Mouse (Mus musculus) neural tube, embryonic 12.5 days (tissue): ENCODE measurements around the gene 3425401B19Rik. TPM values are rescaled to one million over a fixed set of nuclear protein-coding genes. Genes with fewer than 3 reads are reported as not detected.

Experiments used
- ATAC-seq: fragments of 200-750 bp; cut with Nextera tagmentation; 2 replicates; pipeline ENCODE4 v1.8.0; 2017; ENCODE audit warnings: low read depth, mild to moderate bottlenecking, moderate TSS enrichment, moderate library complexity; ENCODE audit not compliant: low FRiP score
- H3K27ac ChIP-seq: fragments of 300-500 bp; sonication (generic); 2 replicates; pipeline ENCODE4 v1.5.1; 2016
- H3K27me3 ChIP-seq: fragments of 300-500 bp; sonication (generic); replicated peaks from 2 replicates; pipeline ENCODE4 v1.6.1; 2016; ENCODE audit warnings: mild to moderate bottlenecking
- H3K36me3 ChIP-seq: fragments of 300-500 bp; sonication (generic); 2 replicates; pipeline ENCODE4 v1.6.1; 2016; ENCODE audit warnings: mild to moderate bottlenecking
- H3K4me1 ChIP-seq: fragments of 300-500 bp; sonication (generic); 2 replicates; pipeline ENCODE4 v1.6.1; 2016
- H3K4me2 ChIP-seq: fragments of 300-500 bp; sonication (generic); replicated peaks from 2 replicates; pipeline ENCODE4 v1.6.1; 2016; ENCODE audit warnings: mild to moderate bottlenecking
- H3K4me3 ChIP-seq: fragments of 300-500 bp; sonication (generic); 2 replicates; pipeline ENCODE4 v1.5.1; 2016
- H3K9ac ChIP-seq: fragments of 300-500 bp; sonication (generic); 2 replicates; pipeline ENCODE4 v1.6.1; 2016; ENCODE audit warnings: mild to moderate bottlenecking
- H3K9me3 ChIP-seq: fragments of 300-500 bp; sonication (generic); 2 replicates; pipeline ENCODE4 v1.6.1; 2016; ENCODE audit warnings: mild to moderate bottlenecking
- WGBS: fragments of 180-500 bp; shearing (Covaris S2); methylation state at CpG from one replicate; pipeline ENCODE4 v1.1.7; 2016; 5-methylcytosine and 5-hydroxymethylcytosine counted together
- polyA plus RNA-seq: library from polyadenylated mRNA; unstranded; fragments of >200 nt; fragmentation: Nextera tagmentation; extraction: Ambion mirVana; gene quantifications from 2 replicates; pipeline ENCODE4 v1.2.1, GENCODE M21; 2016

3425401B19Rik gene
- polyA plus RNA-seq, 1 experiment from 2014 or later, result 0.32 TPM

GRCm38 (mm10) chr14:32697774-32698173 lies 12.7 kb upstream of the 3425401B19Rik start:
- ATAC-seq, result no peak
- Histone ChIP-seq H3K4me2 (no peak overlapping the region), H3K4me1 (no peaks in the 10 kb centered on the region), H3K36me3 (no peaks in the 10 kb centered on the region), H3K9me3 (no peaks in the 10 kb centered on the region), H3K4me3 (no peak overlapping the region), H3K9ac (no peak overlapping the region), H3K27me3 (no peaks in the 10 kb centered on the region), H3K27ac (no peak overlapping the region)
- 86% methylated on average over 8 of the region's 8 CpGs for WGBS

GRCm38 (mm10) chr14:32696344-32696743 lies 11.3 kb upstream of the 3425401B19Rik start:
- Histone ChIP-seq H3K4me1 (no peaks in the 10 kb centered on the region), H3K9ac (no peak overlapping the region), H3K36me3 (no peaks in the 10 kb centered on the region), H3K9me3 (no peaks in the 10 kb centered on the region), H3K27me3 (no peaks in the 10 kb centered on the region), H3K27ac (no peak overlapping the region), H3K4me3 (no peak overlapping the region), H3K4me2 (no peak overlapping the region)
- 92% methylated on average over 2 of the region's 2 CpGs for WGBS
- ATAC-seq, result no peak

DNA sequence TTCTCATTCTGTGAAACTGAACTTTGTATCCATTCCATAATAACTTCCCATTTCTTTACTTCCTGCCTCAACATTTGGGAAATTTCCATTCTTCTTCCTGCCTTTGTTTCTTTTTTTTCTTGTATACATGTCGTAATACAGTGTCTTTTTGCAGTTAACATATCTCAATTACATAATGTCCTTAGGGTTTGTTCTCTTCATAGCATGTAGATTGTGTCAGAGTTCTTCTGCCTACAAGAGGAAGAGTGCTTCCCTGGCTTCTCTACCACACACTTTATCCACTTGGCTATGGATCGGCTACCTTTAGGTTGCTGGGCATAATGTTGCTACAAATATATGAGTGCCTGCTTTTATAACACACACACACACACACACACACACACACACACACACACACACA lies 10.8 kb upstream of the 3425401B19Rik start:
- Histone ChIP-seq H3K4me3 (no peak overlapping the region), H3K27ac (no peak overlapping the region), H3K27me3 (no peaks in the 10 kb centered on the region), H3K36me3 (no peaks in the 10 kb centered on the region), H3K4me1 (no peaks in the 10 kb centered on the region), H3K9ac (no peak overlapping the region), H3K9me3 (no peaks in the 10 kb centered on the region), H3K4me2 (no peak overlapping the region)
- 91% methylated on average over 2 of the region's 2 CpGs for WGBS
- no peak for ATAC-seq

DNA sequence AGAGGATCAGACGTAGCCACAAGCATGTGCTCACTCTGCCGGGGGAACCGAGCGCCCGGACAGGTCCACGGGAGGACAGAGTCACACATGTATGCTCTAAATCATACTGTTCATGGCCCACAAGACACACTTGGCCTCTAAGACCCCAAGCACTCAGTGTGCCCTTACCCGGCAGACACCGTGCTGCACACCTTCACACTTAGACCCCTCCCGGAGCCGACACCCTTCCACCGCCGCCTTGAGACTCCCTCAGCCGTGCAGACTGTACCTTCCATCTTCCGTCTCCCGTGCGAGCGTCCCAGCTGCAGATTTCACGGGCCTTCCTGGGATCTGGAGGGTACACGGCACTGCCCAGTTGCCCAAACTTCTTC lies 373 bp downstream of the 3425401B19Rik start:
- Histone ChIP-seq H3K4me2 (0 out of 2 replicates have a peak overlapping the region, but pooled peaks have one; percentile 0), H3K36me3 (no peaks in the 10 kb centered on the region), H3K4me3 (no peak overlapping the region), H3K27me3 (no peaks in the 10 kb centered on the region), H3K9ac (no peak overlapping the region), H3K9me3 (no peaks in the 10 kb centered on the region), H3K4me1 (peaks cover 13% of the 10 kb centered on the region; the same call in 1 of the 2 replicates), H3K27ac (no peak overlapping the region)
- WGBS, result 81% methylated on average over 19 of the region's 19 CpGs
- ATAC-seq, result peak; percentile 20; the same call in 1 of the 2 replicates

DNA sequence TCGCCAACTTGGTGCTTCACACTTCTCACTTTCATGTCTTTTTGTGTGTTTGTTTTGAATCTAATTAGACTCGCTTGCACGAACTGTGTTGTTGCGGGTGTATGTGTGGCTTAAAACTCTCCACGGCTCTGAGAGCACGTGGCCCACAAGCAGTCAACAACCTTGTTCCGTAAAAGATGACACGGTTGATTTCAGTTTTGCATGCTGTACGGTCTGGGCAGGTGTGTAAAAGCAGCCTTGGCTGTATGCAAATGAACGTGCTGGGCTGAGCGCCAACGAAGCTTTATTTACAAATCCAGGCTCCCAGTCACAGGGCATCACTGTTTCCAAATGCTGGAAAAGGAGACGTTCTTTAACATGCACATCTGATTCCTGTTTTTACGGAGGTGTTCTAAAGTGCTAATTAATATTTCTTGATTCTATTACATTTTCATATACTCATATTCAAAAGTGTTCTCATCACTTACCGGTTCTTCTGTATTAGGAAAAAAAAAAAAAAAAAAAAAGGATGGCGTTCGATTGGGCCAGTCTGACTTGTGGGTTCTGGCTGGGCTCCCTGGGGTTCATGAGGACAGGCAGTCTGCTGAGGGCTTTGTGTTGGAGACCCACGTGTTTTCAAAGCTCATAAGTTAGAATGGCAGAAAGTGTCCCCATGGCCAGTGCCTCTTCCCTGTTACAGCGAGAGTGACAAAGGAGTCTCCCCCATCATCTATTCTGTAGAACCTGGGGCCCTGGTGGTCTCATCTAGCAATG lies 935 bp downstream of the 3425401B19Rik start:
- 0 out of 2 replicates have a peak overlapping the region, but pooled peaks have one; percentile 0 for H3K4me2 ChIP-seq
- no peak overlapping the region for H3K4me3 ChIP-seq
- ATAC-seq, result peak; percentile 62; the same call in 1 of the 2 replicates
- no peaks in the 10 kb centered on the region for H3K9me3 ChIP-seq
- no peaks in the 10 kb centered on the region for H3K27me3 ChIP-seq
- WGBS, result 52% methylated on average over 19 of the region's 19 CpGs
- H3K4me1 ChIP-seq, result peaks cover 13% of the 10 kb centered on the region; the same call in 1 of the 2 replicates
- no peak overlapping the region for H3K27ac ChIP-seq
- no peaks in the 10 kb centered on the region for H3K36me3 ChIP-seq
- H3K9ac ChIP-seq, result no peak overlapping the region

- 61% methylated on average over 19 of the region's 19 CpGs for WGBS
- Histone ChIP-seq H3K9ac (no peak overlapping the region), H3K36me3 (no peaks in the 10 kb centered on the region), H3K4me1 (peaks cover 13% of the 10 kb centered on the region; the same call in 1 of the 2 replicates), H3K4me2 (no peak overlapping the region), H3K9me3 (no peaks in the 10 kb centered on the region), H3K27ac (no peak overlapping the region), H3K4me3 (no peak overlapping the region), H3K27me3 (no peaks in the 10 kb centered on the region)
- peak; percentile 43; the same call in 1 of the 2 replicates for ATAC-seq
Measured at GRCm38 (mm10) chr14:32683251-32683838, 1.7 kb downstream of the 3425401B19Rik start.

DNA sequence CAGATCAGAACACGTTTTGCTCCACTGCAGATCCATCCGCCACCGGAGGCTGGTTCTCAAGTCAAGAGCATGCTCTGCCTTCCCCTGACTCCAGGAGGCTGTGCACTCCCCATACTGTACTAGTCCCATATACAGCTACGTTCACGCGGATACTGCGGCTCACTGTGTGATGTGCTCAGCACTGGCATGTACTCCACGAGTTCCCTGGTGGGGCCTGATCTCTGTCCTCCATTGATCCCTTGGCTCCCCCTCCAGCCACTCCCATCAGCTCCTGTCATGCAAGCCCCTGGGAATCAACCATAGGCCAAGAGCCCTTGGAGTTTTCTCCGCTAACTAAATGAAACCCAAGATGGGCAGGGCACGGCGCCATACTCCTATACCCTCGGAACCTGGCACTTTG lies 2.6 kb downstream of the 3425401B19Rik start:
- H3K4me3 ChIP-seq, result no peak overlapping the region
- H3K4me1 ChIP-seq, result peaks cover 13% of the 10 kb centered on the region; the same call in 1 of the 2 replicates
- no peaks in the 10 kb centered on the region for H3K27me3 ChIP-seq
- H3K27ac ChIP-seq, result no peak overlapping the region
- no peaks in the 10 kb centered on the region for H3K9me3 ChIP-seq
- no peak overlapping the region for H3K4me2 ChIP-seq
- 92% methylated on average over 12 of the region's 12 CpGs for WGBS
- H3K9ac ChIP-seq, result no peak overlapping the region
- ATAC-seq, result no peak
- no peaks in the 10 kb centered on the region for H3K36me3 ChIP-seq

- no peak for ATAC-seq
- no peak overlapping the region for H3K4me3 ChIP-seq
- H3K9me3 ChIP-seq, result no peaks in the 10 kb centered on the region
- no peak overlapping the region for H3K27ac ChIP-seq
- no peak overlapping the region for H3K9ac ChIP-seq
- no peaks in the 10 kb centered on the region for H3K27me3 ChIP-seq
- 61% methylated on average over 3 of the region's 3 CpGs for WGBS
- peaks cover 13% of the 10 kb centered on the region; the same call in 1 of the 2 replicates for H3K4me1 ChIP-seq
- no peaks in the 10 kb centered on the region for H3K36me3 ChIP-seq
- H3K4me2 ChIP-seq, result no peak overlapping the region
Measured at GRCm38 (mm10) chr14:32681603-32682002, 3.5 kb downstream of the 3425401B19Rik start.

- no peak overlapping the region for H3K27ac ChIP-seq
- H3K9me3 ChIP-seq, result no peaks in the 10 kb centered on the region
- H3K4me3 ChIP-seq, result no peak overlapping the region
- 71% methylated on average over 3 of the region's 3 CpGs for WGBS
- ATAC-seq, result no peak
- H3K27me3 ChIP-seq, result no peaks in the 10 kb centered on the region
- H3K36me3 ChIP-seq, result no peaks in the 10 kb centered on the region
- H3K4me1 ChIP-seq, result no peaks in the 10 kb centered on the region
- H3K9ac ChIP-seq, result no peak overlapping the region
- H3K4me2 ChIP-seq, result no peak overlapping the region
Measured at GRCm38 (mm10) chr14:32678565-32678964, 6.5 kb downstream of the 3425401B19Rik start.

GRCm38 (mm10) chr14:32673178-32673577 lies 11.9 kb downstream of the 3425401B19Rik start:
- no peaks in the 10 kb centered on the region for H3K27me3 ChIP-seq
- H3K4me1 ChIP-seq, result 0 out of 2 replicates have a peak, but pooled peaks cover 7% of the 10 kb centered on the region
- no peak for ATAC-seq
- 60% methylated on average over 3 of the region's 3 CpGs for WGBS
- H3K4me2 ChIP-seq, result no peak overlapping the region
- no peaks in the 10 kb centered on the region for H3K36me3 ChIP-seq
- no peak overlapping the region for H3K9ac ChIP-seq
- H3K27ac ChIP-seq, result no peak overlapping the region
- H3K4me3 ChIP-seq, result no peak overlapping the region
- H3K9me3 ChIP-seq, result no peaks in the 10 kb centered on the region

DNA sequence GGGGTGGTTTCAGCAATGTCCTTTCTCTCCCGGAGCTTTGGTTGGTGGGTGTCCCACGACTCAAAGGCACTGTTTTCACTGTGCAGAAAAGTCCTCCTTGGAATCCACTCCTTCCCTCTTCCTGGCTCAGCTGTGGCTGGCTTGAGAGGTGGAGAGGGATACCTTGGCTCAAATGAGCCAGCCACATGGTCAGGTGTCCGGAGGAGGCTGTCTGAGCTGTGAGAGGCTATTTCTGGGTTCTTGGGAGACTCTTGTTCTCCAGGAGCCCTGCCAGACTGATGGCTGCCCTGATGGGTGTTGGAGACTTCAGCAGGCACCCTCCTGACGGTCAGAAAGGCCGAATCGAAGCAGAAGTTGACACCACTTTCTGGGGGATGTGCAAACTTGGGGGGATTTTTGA lies 22.0 kb downstream of the 3425401B19Rik start:
- 85% methylated on average over 6 of the region's 6 CpGs for WGBS
- Histone ChIP-seq H3K36me3 (no peaks in the 10 kb centered on the region), H3K9ac (no peak overlapping the region), H3K27ac (no peak overlapping the region), H3K4me3 (no peak overlapping the region), H3K4me1 (no peaks in the 10 kb centered on the region), H3K4me2 (no peak overlapping the region), H3K27me3 (no peaks in the 10 kb centered on the region), H3K9me3 (no peaks in the 10 kb centered on the region)
- no peak for ATAC-seq

GRCm38 (mm10) chr14:32659781-32660180 lies 25.3 kb downstream of the 3425401B19Rik start:
- no peak overlapping the region for H3K27ac ChIP-seq
- no peaks in the 10 kb centered on the region for H3K27me3 ChIP-seq
- ATAC-seq, result no peak
- H3K9ac ChIP-seq, result no peak overlapping the region
- no peaks in the 10 kb centered on the region for H3K9me3 ChIP-seq
- no peak overlapping the region for H3K4me3 ChIP-seq
- H3K36me3 ChIP-seq, result no peaks in the 10 kb centered on the region
- no peak overlapping the region for H3K4me2 ChIP-seq
- WGBS, result 80% methylated on average over 9 of the region's 9 CpGs
- no peaks in the 10 kb centered on the region for H3K4me1 ChIP-seq
